Mouse (Mus musculus) neural tube, embryonic 12.5 days (tissue): ENCODE measurements around the gene Bcas3. TPM values are rescaled to one million over a fixed set of nuclear protein-coding genes. Genes with fewer than 3 reads are reported as not detected.
A peak's percentile ranks its signal among the peaks of the same experiment; 100 is the strongest.

Experiments
- ATAC-seq: fragments of 200-750 bp; cut with Nextera tagmentation; 2 replicates; pipeline ENCODE4 v1.8.0; 2017; ENCODE audit warnings: low read depth, mild to moderate bottlenecking, moderate TSS enrichment, moderate library complexity; ENCODE audit not compliant: low FRiP score
- H3K27ac ChIP-seq: fragments of 300-500 bp; sonication (generic); 2 replicates; pipeline ENCODE4 v1.5.1; 2016
- H3K27me3 ChIP-seq: fragments of 300-500 bp; sonication (generic); replicated peaks from 2 replicates; pipeline ENCODE4 v1.6.1; 2016; ENCODE audit warnings: mild to moderate bottlenecking
- H3K36me3 ChIP-seq: fragments of 300-500 bp; sonication (generic); 2 replicates; pipeline ENCODE4 v1.6.1; 2016; ENCODE audit warnings: mild to moderate bottlenecking
- H3K4me1 ChIP-seq: fragments of 300-500 bp; sonication (generic); 2 replicates; pipeline ENCODE4 v1.6.1; 2016
- H3K4me2 ChIP-seq: fragments of 300-500 bp; sonication (generic); replicated peaks from 2 replicates; pipeline ENCODE4 v1.6.1; 2016; ENCODE audit warnings: mild to moderate bottlenecking
- H3K4me3 ChIP-seq: fragments of 300-500 bp; sonication (generic); 2 replicates; pipeline ENCODE4 v1.5.1; 2016
- H3K9ac ChIP-seq: fragments of 300-500 bp; sonication (generic); 2 replicates; pipeline ENCODE4 v1.6.1; 2016; ENCODE audit warnings: mild to moderate bottlenecking
- H3K9me3 ChIP-seq: fragments of 300-500 bp; sonication (generic); 2 replicates; pipeline ENCODE4 v1.6.1; 2016; ENCODE audit warnings: mild to moderate bottlenecking
- WGBS: fragments of 180-500 bp; shearing (Covaris S2); methylation state at CpG from one replicate; pipeline ENCODE4 v1.1.7; 2016; 5-methylcytosine and 5-hydroxymethylcytosine counted together
- polyA plus RNA-seq: library from polyadenylated mRNA; unstranded; fragments of >200 nt; fragmentation: Nextera tagmentation; extraction: Ambion mirVana; gene quantifications from 2 replicates; pipeline ENCODE4 v1.2.1, GENCODE M21; 2016

Gene Bcas3
- polyA plus RNA-seq, 1 experiment from 2014 or later, result 38.2 TPM

DNA sequence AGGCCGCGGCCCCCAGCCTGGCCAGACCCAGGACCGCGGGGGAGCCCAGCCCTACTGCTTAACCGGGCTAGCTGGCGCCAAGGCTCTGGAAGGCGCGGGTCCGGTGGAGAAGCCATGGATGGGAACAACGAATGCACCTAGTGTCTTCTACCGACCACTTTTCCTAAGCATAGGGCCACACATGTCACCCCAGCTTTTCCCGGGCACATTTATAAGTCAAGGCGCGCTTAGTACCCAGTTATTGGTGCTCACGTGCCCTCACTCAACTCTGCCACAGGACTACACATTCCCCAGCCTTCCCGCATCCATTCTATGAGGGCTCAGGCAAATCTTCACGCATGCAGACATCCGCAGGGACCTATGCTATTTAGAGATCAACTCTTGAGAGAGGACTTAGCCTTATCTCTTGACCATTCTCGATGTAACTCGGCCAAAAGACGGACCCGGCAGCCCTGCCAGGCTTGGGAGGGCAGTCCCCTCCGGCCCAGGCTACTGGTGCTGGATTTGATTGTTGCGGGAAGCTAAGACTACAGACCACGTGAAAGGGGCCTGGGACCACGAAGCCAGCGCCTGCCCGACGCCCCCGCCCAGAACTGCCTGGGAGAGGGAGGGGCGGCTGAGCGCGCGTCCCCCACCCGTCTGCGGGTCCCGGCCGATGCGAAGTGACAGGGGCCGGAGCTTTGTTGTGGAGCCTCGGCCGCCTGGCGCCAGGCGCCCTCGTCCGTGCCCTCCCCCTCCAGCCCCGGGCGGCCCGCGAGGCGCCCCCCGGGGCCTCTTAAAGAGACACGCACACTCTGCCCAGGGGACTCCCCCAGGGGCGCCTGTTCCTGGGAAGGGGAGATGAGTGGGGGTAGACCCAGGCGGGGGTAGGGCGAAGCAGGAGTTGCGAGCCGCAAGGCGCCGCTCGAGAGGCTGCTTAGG lies 476.8 kb downstream of the Bcas3 start:
- Histone ChIP-seq H3K36me3 (no peaks in the 10 kb centered on the region), H3K9me3 (no peaks in the 10 kb centered on the region), H3K27ac (no peak overlapping the region), H3K4me3 (peak overlapping the region; percentile 20), H3K4me1 (peaks cover 38% of the 10 kb centered on the region), H3K4me2 (peak overlapping the region; percentile 60), H3K27me3 (peaks cover 96% of the 10 kb centered on the region), H3K9ac (0 out of 2 replicates have a peak overlapping the region, but pooled peaks have one; percentile 38)
- ATAC-seq, result no peak
- 1% methylated on average over 61 of the region's 61 CpGs for WGBS

DNA sequence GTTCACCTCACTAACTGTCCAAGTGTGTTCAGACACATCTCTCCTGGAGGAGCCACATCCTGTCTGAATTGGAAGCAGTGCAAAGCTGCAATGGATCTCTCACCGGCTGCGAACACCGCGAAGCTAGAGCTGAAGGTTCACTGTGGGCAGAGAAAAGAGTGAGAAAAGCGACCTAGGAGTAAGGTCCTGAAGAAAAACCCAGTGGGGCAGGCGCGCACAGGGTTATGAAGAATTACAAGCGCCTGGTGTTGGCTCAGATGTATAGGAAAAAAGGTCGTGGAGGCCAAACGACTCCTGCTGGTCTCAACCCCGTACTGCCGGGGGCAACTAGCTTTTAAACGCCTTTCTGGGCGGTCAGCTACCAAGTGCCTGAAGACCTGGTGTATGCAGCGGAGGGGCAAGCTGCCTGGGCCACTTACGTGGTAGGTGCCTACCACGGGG lies 478.0 kb downstream of the Bcas3 start:
- no peak for ATAC-seq
- Histone ChIP-seq H3K4me3 (no peak overlapping the region), H3K9ac (no peak overlapping the region), H3K4me2 (peak overlapping the region; percentile 72), H3K27ac (no peak overlapping the region), H3K27me3 (peaks cover 96% of the 10 kb centered on the region), H3K4me1 (peaks cover 38% of the 10 kb centered on the region), H3K9me3 (no peaks in the 10 kb centered on the region), H3K36me3 (no peaks in the 10 kb centered on the region)
- 1% methylated on average over 17 of the region's 17 CpGs for WGBS

GRCm38 (mm10) chr11:85831656-85832230 lies 478.8 kb downstream of the Bcas3 start:
- WGBS, result under 1% methylated on average over 33 of the region's 33 CpGs

GRCm38 (mm10) chr11:85832231-85832924 lies 479.4 kb downstream of the Bcas3 start, which contains the start of gene Tbx2:
Gene Tbx2, plus strand, starts transcription at chr11:85832551.
- no peak within 1 kb of the TSS for H3K27ac ChIP-seq

More at GRCm38 (mm10) chr11:85831656-85832230, 478.8 kb downstream of the Bcas3 start:
- no peaks in the 10 kb centered on the region for H3K36me3 ChIP-seq
- H3K27ac ChIP-seq, result no peak overlapping the region
- peak overlapping the region; percentile 46 for H3K4me3 ChIP-seq
- H3K9me3 ChIP-seq, result no peaks in the 10 kb centered on the region
- H3K9ac ChIP-seq, result peak overlapping the region; percentile 40; the same call in 1 of the 2 replicates
- H3K4me2 ChIP-seq, result peak overlapping the region; percentile 72
- ATAC-seq, result no peak
- H3K27me3 ChIP-seq, result peaks cover 96% of the 10 kb centered on the region
- peaks cover 38% of the 10 kb centered on the region for H3K4me1 ChIP-seq

DNA sequence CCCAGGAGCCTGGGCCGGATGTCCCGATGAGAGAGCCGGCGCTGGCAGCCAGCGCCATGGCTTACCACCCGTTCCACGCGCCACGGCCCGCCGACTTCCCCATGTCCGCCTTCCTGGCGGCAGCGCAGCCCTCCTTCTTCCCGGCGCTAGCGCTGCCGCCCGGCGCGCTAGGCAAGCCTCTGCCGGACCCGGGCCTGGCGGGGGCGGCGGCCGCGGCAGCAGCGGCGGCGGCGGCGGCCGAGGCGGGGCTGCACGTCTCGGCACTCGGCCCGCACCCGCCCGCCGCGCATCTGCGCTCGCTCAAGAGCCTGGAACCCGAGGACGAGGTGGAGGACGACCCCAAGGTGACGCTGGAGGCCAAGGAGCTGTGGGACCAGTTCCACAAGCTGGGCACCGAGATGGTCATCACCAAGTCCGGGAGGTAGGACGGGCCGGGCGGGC lies 480.1 kb downstream of the Bcas3 start:
- Histone ChIP-seq H3K4me3 (peak overlapping the region; percentile 46), H3K36me3 (no peaks in the 10 kb centered on the region), H3K9me3 (no peaks in the 10 kb centered on the region), H3K27ac (no peak overlapping the region), H3K9ac (peak overlapping the region; percentile 65), H3K27me3 (peaks cover 96% of the 10 kb centered on the region), H3K4me2 (peak overlapping the region; percentile 72), H3K4me1 (peaks cover 38% of the 10 kb centered on the region)
- under 1% methylated on average over 30 of the region's 54 CpGs for WGBS
- ATAC-seq, result no peak

More at GRCm38 (mm10) chr11:85832231-85832924, 479.4 kb downstream of the Bcas3 start, which contains the start of gene Tbx2:
- WGBS, result under 1% methylated on average over 50 of the region's 52 CpGs
- no peaks in the 10 kb centered on the region for H3K36me3 ChIP-seq
- no peaks in the 10 kb centered on the region for H3K9me3 ChIP-seq
- H3K27me3 ChIP-seq, result peaks cover 96% of the 10 kb centered on the region
- ATAC-seq, result 0 out of 2 replicates have a peak, but pooled peaks have one; percentile 33
- peak within 1 kb of the TSS; percentile 72 for H3K4me2 ChIP-seq
- peak within 1 kb of the TSS; percentile 65 for H3K9ac ChIP-seq
- peaks cover 34% of the 10 kb centered on the region for H3K4me1 ChIP-seq
- peak within 1 kb of the TSS; percentile 46 for H3K4me3 ChIP-seq

DNA sequence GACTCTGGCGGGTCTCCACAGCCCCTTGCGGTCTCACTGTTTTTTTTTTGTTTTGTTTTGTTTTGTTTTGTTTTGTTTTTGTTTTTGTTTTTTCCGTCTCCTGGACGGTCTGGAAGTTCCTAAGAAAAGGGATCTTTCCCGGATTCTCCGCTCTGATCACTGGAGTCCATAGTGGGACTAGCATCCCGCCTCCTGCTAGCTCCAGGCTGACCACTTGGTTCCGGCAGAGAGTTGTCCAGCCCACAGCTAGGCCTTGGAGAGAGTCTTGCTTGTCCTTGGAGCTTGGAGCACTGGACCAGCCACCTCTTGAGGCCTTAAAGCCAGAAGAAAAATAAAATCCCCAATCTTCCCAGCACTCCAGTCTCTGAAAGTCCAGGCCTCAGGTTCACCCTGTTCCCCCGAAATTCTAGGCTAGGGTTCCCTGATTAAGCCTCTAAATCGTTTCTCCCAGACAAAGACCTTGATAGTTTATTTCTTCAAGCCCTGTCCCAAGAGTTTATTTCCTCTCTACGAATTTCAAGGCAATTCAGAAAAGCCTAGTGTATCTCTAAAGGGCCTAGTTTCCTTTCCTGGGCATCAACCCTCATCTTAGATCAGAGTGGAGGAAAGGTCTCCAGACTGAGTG lies 480.9 kb downstream of the Bcas3 start:
- Histone ChIP-seq H3K4me2 (peak overlapping the region; percentile 72), H3K9me3 (no peaks in the 10 kb centered on the region), H3K27ac (no peak overlapping the region), H3K4me3 (peak overlapping the region; percentile 46), H3K36me3 (no peaks in the 10 kb centered on the region), H3K9ac (peak overlapping the region; percentile 65), H3K27me3 (peaks cover 96% of the 10 kb centered on the region), H3K4me1 (peaks cover 40% of the 10 kb centered on the region)
- ATAC-seq, result no peak
- 1% methylated on average over 11 of the region's 11 CpGs for WGBS

- Histone ChIP-seq H3K36me3 (no peaks in the 10 kb centered on the region), H3K9ac (peak overlapping the region; percentile 65), H3K4me3 (peak overlapping the region; percentile 46), H3K27me3 (peaks cover 96% of the 10 kb centered on the region), H3K4me2 (peak overlapping the region; percentile 72), H3K9me3 (no peaks in the 10 kb centered on the region), H3K27ac (no peak overlapping the region), H3K4me1 (peaks cover 34% of the 10 kb centered on the region)
- 3% methylated on average over 17 of the region's 17 CpGs for WGBS
- no peak for ATAC-seq
These were observed 481.5 kb downstream of the Bcas3 start for GRCm38 (mm10) chr11:85834386-85834931.

- Histone ChIP-seq H3K4me3 (peak overlapping the region; percentile 46), H3K9ac (peak overlapping the region; percentile 65), H3K27me3 (peaks cover 96% of the 10 kb centered on the region), H3K4me2 (peak overlapping the region; percentile 72), H3K36me3 (no peaks in the 10 kb centered on the region), H3K9me3 (no peaks in the 10 kb centered on the region), H3K27ac (no peak overlapping the region), H3K4me1 (peaks cover 27% of the 10 kb centered on the region)
- no peak for ATAC-seq
- 4% methylated on average over 9 of the region's 9 CpGs for WGBS
These were observed 482.2 kb downstream of the Bcas3 start for GRCm38 (mm10) chr11:85835001-85835752.

DNA sequence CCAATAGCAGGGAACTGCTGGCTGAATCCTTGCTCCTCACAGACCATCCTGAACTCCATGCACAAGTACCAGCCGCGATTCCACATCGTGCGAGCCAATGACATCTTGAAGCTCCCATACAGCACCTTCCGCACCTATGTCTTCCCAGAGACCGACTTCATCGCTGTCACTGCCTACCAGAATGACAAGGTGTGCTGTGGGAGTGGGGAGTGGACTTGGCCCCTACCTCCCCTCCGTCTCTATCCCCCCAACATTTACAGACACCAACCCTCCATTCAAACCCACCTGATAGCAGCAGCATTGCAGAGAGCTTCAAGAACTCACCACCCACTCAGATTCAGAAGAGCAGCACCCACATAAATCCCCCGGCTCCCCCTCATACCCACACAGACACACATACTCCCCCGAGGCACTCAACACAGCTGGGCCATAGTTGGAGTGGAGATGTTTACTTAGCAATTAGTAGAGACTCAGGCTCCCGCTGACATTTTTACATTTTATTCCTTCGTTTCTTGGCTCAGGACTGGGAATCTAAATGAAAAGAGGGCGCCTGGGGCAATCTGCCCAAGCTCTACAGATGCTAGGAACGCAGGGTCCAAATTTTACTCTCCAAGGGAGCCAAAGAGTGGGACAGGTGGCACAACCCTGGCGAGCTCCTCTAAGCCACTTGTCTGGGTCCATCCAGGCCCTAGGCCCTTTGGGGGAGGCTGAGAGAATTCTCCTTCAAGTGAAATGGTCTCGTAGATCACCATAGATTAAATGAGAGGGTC lies 483.0 kb downstream of the Bcas3 start:
- Histone ChIP-seq H3K4me3 (peak overlapping the region; percentile 46), H3K9me3 (no peaks in the 10 kb centered on the region), H3K36me3 (no peaks in the 10 kb centered on the region), H3K27me3 (peaks cover 96% of the 10 kb centered on the region), H3K27ac (no peak overlapping the region), H3K9ac (0 out of 2 replicates have a peak overlapping the region, but pooled peaks have one; percentile 10), H3K4me2 (peak overlapping the region; percentile 72), H3K4me1 (peaks cover 23% of the 10 kb centered on the region)
- ATAC-seq, result no peak
- 5% methylated on average over 16 of the region's 16 CpGs for WGBS

DNA sequence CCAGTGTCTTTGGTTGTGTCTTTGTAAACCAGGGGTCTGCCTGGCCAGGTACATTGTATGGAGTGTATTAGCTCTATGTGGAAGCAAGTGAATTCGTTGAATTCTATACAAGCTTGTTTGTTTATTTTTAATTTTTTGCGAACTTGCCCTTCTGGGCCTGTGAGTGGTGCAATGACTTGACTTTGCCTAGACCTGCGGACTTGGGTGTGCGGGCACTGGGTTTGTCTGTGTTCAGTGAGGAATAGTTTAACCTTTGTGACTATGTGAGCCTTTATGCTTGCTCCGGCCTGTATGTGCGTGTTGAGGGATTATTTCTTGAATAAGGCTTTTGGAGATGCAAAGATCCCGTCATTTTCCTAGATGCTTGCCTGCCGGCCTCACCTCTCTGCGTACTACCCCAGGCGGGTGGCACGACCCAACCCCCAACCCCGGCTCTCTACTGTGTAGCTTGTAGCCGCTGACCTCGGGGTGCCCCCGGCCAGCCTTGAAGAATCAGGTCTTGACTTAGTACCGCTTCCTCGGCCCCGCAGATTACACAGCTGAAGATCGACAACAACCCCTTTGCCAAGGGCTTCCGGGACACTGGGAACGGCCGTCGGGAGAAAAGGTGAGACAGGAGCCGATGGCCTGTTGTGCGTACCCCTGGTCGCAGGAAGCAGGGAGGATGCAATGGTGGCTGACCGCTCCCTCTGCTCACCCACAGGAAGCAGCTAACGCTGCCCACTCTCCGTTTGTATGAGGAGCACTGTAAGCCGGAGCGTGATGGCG lies 483.7 kb downstream of the Bcas3 start:
- Histone ChIP-seq H3K27ac (no peak overlapping the region), H3K4me2 (peak overlapping the region; percentile 72), H3K4me1 (peaks cover 25% of the 10 kb centered on the region), H3K4me3 (peak overlapping the region; percentile 46), H3K36me3 (no peaks in the 10 kb centered on the region), H3K9ac (peak overlapping the region; percentile 56), H3K27me3 (peaks cover 95% of the 10 kb centered on the region), H3K9me3 (no peaks in the 10 kb centered on the region)
- ATAC-seq, result no peak
- 2% methylated on average over 32 of the region's 32 CpGs for WGBS
